Mouse (Mus musculus) heart, embryonic 16.5 days (tissue): ENCODE measurements around the gene Ccdc81. TPM values are rescaled to one million over a fixed set of nuclear protein-coding genes. Genes with fewer than 3 reads are reported as not detected.

Experiments used
- ATAC-seq: fragments of 200-750 bp; cut with Nextera tagmentation; replicated peaks from 2 replicates; pipeline ENCODE4 v1.8.0; 2017; ENCODE audit warnings: moderate number of reproducible peaks; ENCODE audit not compliant: insufficient read depth, low FRiP score; ENCODE audit errors: extremely low read depth
- H3K27ac ChIP-seq: fragments of 300-500 bp; sonication (generic); 2 replicates; pipeline ENCODE4 v1.5.1; 2014; ENCODE audit warnings: mild to moderate bottlenecking, low read length, control low read depth, moderate library complexity
- H3K27me3 ChIP-seq: fragments of 300-500 bp; sonication (generic); 2 replicates; pipeline ENCODE4 v1.6.1; 2014; ENCODE audit warnings: low read length, mixed read lengths; ENCODE audit not compliant: control insufficient read depth, insufficient read depth
- H3K36me3 ChIP-seq: fragments of 300-500 bp; sonication (generic); 2 replicates; pipeline ENCODE4 v1.6.1; 2014; ENCODE audit not compliant: control insufficient read depth, insufficient read depth
- H3K4me1 ChIP-seq: fragments of 300-500 bp; sonication (generic); 2 replicates; pipeline ENCODE4 v1.6.1; 2014; ENCODE audit warnings: low read length, mixed read lengths; ENCODE audit not compliant: control insufficient read depth, insufficient read depth
- H3K4me2 ChIP-seq: fragments of 300-500 bp; sonication (generic); 2 replicates; pipeline ENCODE4 v1.6.1; 2014; ENCODE audit warnings: low read depth, mild to moderate bottlenecking, control low read depth, low read length
- H3K4me3 ChIP-seq: fragments of 300-500 bp; sonication (generic); 2 replicates; pipeline ENCODE4 v1.5.1; 2014; ENCODE audit warnings: mild to moderate bottlenecking, control low read depth, low read length
- H3K9ac ChIP-seq: fragments of 300-500 bp; sonication (generic); 2 replicates; pipeline ENCODE4 v1.6.1; 2014; ENCODE audit warnings: low read length, control low read depth
- H3K9me3 ChIP-seq: fragments of 300-500 bp; sonication (generic); replicated peaks from 2 replicates; pipeline ENCODE4 v1.6.1; 2016; ENCODE audit warnings: low read length; ENCODE audit not compliant: control insufficient read depth
- WGBS: fragments of 180-500 bp; shearing (Covaris S2); extraction: QIAGEN DNeasy Blood & Tissue Kit; methylation state at CpG from one replicate; pipeline ENCODE4 v1.1.7; 2014; 5-methylcytosine and 5-hydroxymethylcytosine counted together
- polyA plus RNA-seq: library from polyadenylated mRNA; unstranded; fragments of >200 nt; fragmentation: Nextera tagmentation; extraction: Ambion mirVana; gene quantifications from 2 replicates; pipeline ENCODE4 v1.2.1, GENCODE M21; 2015

The Ccdc81 gene
- polyA plus RNA-seq, 1 experiment from 2014 or later: 0.18 TPM

GRCm38 (mm10) chr7:89913432-89914158 lies 10.2 kb upstream of the Ccdc81 start:
- no peak for ATAC-seq
- Histone ChIP-seq H3K27me3 (no peaks in the 10 kb centered on the region), H3K9ac (no peak overlapping the region), H3K4me3 (no peak overlapping the region), H3K4me2 (no peak overlapping the region), H3K36me3 (peaks cover 10% of the 10 kb centered on the region; the same call in 1 of the 2 replicates), H3K4me1 (no peaks in the 10 kb centered on the region), H3K9me3 (no peaks in the 10 kb centered on the region), H3K27ac (no peak overlapping the region)
- WGBS: 91% methylated on average over 3 of the region's 3 CpGs

DNA sequence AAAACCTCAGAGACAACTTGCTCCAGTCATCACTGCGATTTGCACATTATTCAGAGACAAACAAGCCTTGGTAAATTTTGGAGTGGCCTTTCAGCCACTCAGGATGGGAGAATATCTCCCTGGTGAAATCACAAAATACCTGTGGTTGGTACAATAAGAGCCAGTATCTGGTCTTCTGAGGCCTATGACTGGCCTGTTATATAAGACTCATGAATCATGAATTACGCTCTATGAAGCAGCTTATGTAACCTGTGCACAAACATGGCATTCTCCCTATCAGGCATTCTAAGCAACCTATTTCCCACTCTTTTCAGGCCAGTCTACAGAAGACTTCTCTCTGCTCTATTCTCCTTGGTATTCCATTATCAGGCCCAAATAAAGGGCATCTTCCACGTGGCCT lies 8.9 kb upstream of the Ccdc81 start:
- no peak for ATAC-seq
- Histone ChIP-seq H3K4me3 (no peak overlapping the region), H3K9ac (no peak overlapping the region), H3K4me2 (no peak overlapping the region), H3K27ac (no peak overlapping the region), H3K27me3 (no peaks in the 10 kb centered on the region), H3K9me3 (no peaks in the 10 kb centered on the region), H3K4me1 (no peaks in the 10 kb centered on the region), H3K36me3 (peaks cover 8% of the 10 kb centered on the region; the same call in 1 of the 2 replicates)
- 81% methylated on average over 3 of the region's 3 CpGs for WGBS

- Histone ChIP-seq H3K36me3 (no peaks in the 10 kb centered on the region), H3K4me2 (no peak overlapping the region), H3K27me3 (no peaks in the 10 kb centered on the region), H3K4me1 (no peaks in the 10 kb centered on the region), H3K9ac (no peak overlapping the region), H3K4me3 (no peak overlapping the region), H3K27ac (no peak overlapping the region), H3K9me3 (no peaks in the 10 kb centered on the region)
- no peak for ATAC-seq
- 68% methylated on average over 4 of the region's 4 CpGs for WGBS
These were observed 6.3 kb upstream of the Ccdc81 start for GRCm38 (mm10) chr7:89909711-89910110.

DNA sequence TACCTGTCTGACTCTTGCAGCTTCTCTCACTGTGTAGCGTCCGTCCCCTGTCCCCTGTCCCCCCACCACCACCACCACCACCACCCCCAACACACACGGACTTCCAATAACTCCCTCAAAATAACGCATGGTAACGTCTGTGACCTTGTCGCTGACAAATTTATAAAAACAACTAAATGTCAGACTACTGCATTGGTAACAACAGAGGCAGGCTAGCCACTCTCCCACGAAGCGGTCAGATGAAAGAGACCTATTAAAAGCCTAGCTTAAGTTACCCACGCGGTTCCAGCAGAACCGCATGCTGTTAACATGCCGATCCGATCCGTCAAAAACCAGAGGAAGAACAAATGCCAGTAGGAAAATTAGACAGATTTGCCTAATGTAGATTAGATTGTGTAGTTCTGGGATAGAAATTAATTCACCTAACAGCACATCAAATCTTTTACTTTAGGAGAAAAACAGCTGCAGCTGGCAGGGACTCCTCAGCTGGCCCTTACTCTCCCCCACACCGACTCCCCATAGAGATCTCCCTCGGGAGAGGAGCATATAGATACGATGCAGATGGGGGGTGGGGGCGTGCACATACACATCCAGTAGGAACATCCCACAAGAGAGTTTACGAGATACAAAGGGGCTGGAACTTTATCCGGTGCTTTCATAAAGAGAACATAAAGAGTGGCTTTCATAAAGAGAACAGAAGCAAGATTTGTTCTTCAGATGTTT lies 5.6 kb upstream of the Ccdc81 start:
- no peaks in the 10 kb centered on the region for H3K4me1 ChIP-seq
- 70% methylated on average over 20 of the region's 20 CpGs for whole genome bisulfite sequencing
- H3K9ac ChIP-seq: no peak overlapping the region
- no peaks in the 10 kb centered on the region for H3K36me3 ChIP-seq
- H3K4me2 ChIP-seq: no peak overlapping the region
- no peak for ATAC-seq
- H3K27ac ChIP-seq: no peak overlapping the region
- H3K9me3 ChIP-seq: no peaks in the 10 kb centered on the region
- H3K27me3 ChIP-seq: no peaks in the 10 kb centered on the region
- no peak overlapping the region for H3K4me3 ChIP-seq

DNA sequence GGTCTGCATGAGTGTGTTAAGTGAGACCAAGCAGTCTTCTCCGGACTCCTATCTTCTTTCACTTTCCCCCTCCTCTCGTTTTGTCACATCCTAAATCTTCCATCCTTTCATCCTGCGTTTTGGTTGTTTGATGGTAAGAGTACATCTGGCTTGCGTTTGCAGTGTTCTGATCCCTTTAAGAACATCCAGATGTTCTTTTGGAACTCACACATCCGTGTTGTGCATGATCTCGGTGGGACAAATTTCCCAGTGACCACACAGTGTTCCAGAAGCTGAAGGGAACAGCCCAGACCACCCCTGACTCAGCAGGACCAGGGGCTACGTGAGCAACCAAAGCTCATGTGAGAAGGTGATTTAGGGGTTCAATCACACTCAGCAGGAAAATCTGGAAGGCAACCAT lies 5.0 kb upstream of the Ccdc81 start:
- no peaks in the 10 kb centered on the region for H3K27me3 ChIP-seq
- no peak overlapping the region for H3K4me3 ChIP-seq
- H3K27ac ChIP-seq: no peak overlapping the region
- H3K4me2 ChIP-seq: no peak overlapping the region
- H3K9me3 ChIP-seq: no peaks in the 10 kb centered on the region
- 55% methylated on average over 7 of the region's 7 CpGs for WGBS
- H3K36me3 ChIP-seq: no peaks in the 10 kb centered on the region
- no peak for ATAC-seq
- peaks cover 3% of the 10 kb centered on the region; the same call in 1 of the 2 replicates for H3K4me1 ChIP-seq
- H3K9ac ChIP-seq: no peak overlapping the region

GRCm38 (mm10) chr7:89907950-89908349 lies 4.5 kb upstream of the Ccdc81 start:
- H3K27me3 ChIP-seq: no peaks in the 10 kb centered on the region
- H3K36me3 ChIP-seq: no peaks in the 10 kb centered on the region
- peaks cover 5% of the 10 kb centered on the region; the same call in 1 of the 2 replicates for H3K4me1 ChIP-seq
- no peak overlapping the region for H3K9ac ChIP-seq
- H3K9me3 ChIP-seq: no peaks in the 10 kb centered on the region
- WGBS: 18% methylated on average over 8 of the region's 8 CpGs
- no peak overlapping the region for H3K4me2 ChIP-seq
- no peak overlapping the region for H3K27ac ChIP-seq
- ATAC-seq: no peak
- H3K4me3 ChIP-seq: no peak overlapping the region

DNA sequence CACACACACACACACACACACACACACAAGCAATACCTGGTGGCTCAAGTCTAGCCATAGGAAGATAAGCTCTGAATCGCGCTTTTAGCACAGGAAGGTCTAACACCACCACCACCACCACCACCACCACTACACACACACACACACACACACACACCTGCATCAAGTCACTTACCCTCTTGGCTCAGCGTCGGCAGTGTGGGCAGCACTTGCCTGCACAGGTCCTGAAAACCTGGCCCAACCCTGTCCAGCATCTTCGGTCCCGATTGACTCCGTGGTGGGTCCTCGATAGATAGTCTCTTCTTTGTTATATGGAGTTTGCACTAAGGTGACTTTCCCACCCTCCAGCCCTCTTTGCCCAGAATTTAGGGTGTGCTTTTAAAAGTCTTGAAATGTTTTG lies 422 bp downstream of the Ccdc81 start:
- no peak overlapping the region for H3K4me2 ChIP-seq
- H3K36me3 ChIP-seq: no peaks in the 10 kb centered on the region
- H3K4me1 ChIP-seq: peaks cover 5% of the 10 kb centered on the region; the same call in 1 of the 2 replicates
- no peak overlapping the region for H3K4me3 ChIP-seq
- no peak overlapping the region for H3K9ac ChIP-seq
- H3K9me3 ChIP-seq: no peaks in the 10 kb centered on the region
- 79% methylated on average over 8 of the region's 8 CpGs for WGBS
- no peaks in the 10 kb centered on the region for H3K27me3 ChIP-seq
- ATAC-seq: no peak
- H3K27ac ChIP-seq: no peak overlapping the region

DNA sequence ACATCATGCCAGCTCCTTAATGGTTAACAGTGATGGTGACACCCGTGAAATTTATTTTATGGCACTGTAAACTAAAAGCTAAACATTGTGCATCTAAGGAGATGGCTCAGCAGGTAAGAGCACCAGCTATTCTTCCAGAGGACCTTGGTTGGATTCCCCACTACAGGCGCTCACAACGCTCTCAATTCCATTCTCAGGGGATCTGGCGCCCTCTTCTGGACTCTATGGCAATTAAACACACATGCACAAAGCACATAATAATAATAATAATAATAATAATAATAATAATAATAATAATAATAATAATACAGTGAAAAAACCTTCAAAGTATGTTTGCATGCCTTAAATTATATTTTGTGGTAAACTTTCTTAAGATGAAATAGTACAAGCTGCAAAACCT lies 11.6 kb downstream of the Ccdc81 start:
- WGBS: 35% methylated on average over 4 of the region's 4 CpGs
- ATAC-seq: no peak
- Histone ChIP-seq H3K36me3 (no peaks in the 10 kb centered on the region), H3K4me3 (no peak overlapping the region), H3K27me3 (peaks cover 2% of the 10 kb centered on the region; the same call in 1 of the 2 replicates), H3K27ac (no peak overlapping the region), H3K9ac (no peak overlapping the region), H3K4me2 (no peak overlapping the region), H3K4me1 (no peaks in the 10 kb centered on the region), H3K9me3 (no peaks in the 10 kb centered on the region)

GRCm38 (mm10) chr7:89891412-89891811 lies 12.0 kb downstream of the Ccdc81 start:
- WGBS: 78% methylated on average over 5 of the region's 5 CpGs
- no peaks in the 10 kb centered on the region for H3K4me1 ChIP-seq
- H3K9ac ChIP-seq: no peak overlapping the region
- H3K9me3 ChIP-seq: no peaks in the 10 kb centered on the region
- H3K27me3 ChIP-seq: peaks cover 2% of the 10 kb centered on the region; the same call in 1 of the 2 replicates
- no peaks in the 10 kb centered on the region for H3K36me3 ChIP-seq
- H3K4me2 ChIP-seq: no peak overlapping the region
- ATAC-seq: no peak
- H3K4me3 ChIP-seq: no peak overlapping the region
- no peak overlapping the region for H3K27ac ChIP-seq
